Mouse (Mus musculus) gastrocnemius, adult 2 months (tissue): Measurements from ENCODE around the gene AB124611. TPM values are rescaled to one million over a fixed set of nuclear protein-coding genes. Genes with fewer than 3 reads are reported as not detected.
"Not testable (repeated sequence)": the region's sequence is repeated elsewhere in the genome, so short reads cannot be mapped to it uniquely, and the experiment has no call there.

Source experiments
- DNase-seq: peaks from one replicate; pipeline ENCODE4 v3.0.0; 2022
- H3K27ac ChIP-seq: fragments of 200-600 bp; 2 replicates; pipeline ENCODE4 v1.8.1; 2022; ENCODE audit warnings: mild to moderate bottlenecking
- H3K4me3 ChIP-seq: fragments of 200-600 bp; 2 replicates; pipeline ENCODE4 v1.8.1; 2022; ENCODE audit warnings: mild to moderate bottlenecking, moderate library complexity
- CTCF ChIP-seq: fragments of 200-600 bp; IDR thresholded peaks from 2 replicates; pipeline ENCODE4 v1.8.1; 2022; ENCODE audit warnings: antibody characterized with exemption, mild to moderate bottlenecking, moderate library complexity
- intact Hi-C: fragments of 180-260 bp; cut with DNase I; formaldehyde crosslinking; loops from one replicate; pipeline ENCODE4 v1.15.1; 2025
- microRNA-seq: library from miRNA; unstranded; fragments of <30 nt; microRNA quantifications from one replicate; pipeline ENCODE4 v1.2.0, GENCODE M21; 2021
- total RNA-seq, 2 experiments: library from RNA; stranded (reverse); gene quantifications; 2 replicates each; pipeline ENCODE4 v1.2.3; 2021

AB124611 gene
- total RNA-seq, 2 experiments from 2014 or later: 0.74 to 1.3 TPM

DNA sequence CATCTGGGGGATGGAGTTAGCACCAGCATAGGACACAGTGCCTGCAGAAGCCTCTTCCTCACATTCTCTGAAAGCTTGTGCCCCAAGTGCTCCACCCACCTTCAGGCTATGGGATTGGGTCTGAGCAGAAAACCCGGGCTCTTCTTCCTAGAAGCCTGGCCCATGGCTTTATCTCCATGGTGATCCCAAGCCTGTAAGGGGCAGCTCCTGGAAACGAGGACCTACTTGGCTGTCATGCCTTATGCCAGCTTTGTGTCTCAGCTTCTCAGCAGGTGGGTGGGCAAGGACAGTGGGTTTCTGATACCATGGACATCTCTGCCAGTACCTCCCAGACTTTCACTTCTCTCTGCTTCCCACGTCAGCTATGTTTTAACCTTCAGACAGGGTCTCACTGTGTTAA lies 52.2 kb downstream of the AB124611 start:
- intact Hi-C loops: no loop called here
- no peak for DNase-seq
- H3K4me3 ChIP-seq: no peak overlapping the region
- H3K27ac ChIP-seq: no peak overlapping the region
- TF ChIP-seq CTCF: no peak

DNA sequence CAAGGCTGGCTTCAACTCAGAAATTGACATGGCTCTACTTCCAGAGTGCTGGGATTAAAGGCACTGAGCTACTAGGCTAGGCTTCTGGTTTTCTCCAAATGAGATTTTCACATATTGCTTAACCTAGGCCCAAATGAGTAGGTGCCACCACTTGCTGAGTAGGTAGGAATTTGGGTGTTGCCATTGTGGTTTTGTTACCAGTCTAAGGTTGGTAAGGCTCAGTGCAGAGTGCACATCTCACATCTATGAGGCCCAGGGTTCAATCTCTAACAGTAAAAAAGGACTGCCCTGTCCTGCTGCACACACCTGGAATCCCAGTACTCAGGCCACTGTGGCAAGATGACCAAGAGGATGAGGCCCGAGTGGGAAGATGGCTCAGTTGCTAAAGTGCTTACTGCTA lies 59.4 kb downstream of the AB124611 start:
- H3K4me3 ChIP-seq: no peak overlapping the region
- intact Hi-C loops: no loop called here
- no peak for TF ChIP-seq CTCF
- DNase-seq: no peak
- H3K27ac ChIP-seq: no peak overlapping the region

DNA sequence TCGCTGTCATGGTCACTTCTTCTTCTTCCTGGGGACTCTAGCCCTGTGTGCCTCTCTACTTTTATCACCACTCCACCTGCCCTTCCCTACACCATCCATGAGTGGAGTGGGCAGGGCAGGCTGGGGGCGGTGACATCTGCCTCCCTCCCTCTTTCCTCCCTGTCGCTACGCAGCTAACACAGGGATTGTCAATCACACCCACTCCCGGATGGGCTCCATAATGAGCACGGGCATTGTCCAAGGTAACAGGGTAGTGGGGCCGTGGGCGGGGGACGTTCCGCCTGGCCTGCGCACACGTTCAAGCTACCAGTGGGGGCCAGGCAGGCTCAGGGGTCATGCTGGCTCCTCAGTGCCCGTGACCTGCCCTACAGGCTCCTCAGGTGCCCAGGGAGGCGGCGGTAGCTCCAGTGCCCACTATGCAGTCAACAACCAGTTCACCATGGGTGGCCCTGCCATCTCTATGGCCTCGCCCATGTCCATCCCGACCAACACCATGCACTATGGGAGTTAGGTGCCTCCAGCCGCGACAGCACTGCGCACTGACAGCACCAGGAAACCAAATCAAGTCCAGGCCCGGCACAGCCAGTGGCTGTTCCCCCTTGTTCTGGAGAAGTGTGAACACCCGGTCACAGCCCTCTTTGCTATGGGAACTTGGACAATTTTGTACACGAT lies 61.8 kb downstream of the AB124611 start:
- Histone ChIP-seq H3K27ac (no peak overlapping the region), H3K4me3 (no peak overlapping the region)
- intact Hi-C loops: no loop called here
- no peak for DNase-seq
- TF ChIP-seq CTCF: no peak

DNA sequence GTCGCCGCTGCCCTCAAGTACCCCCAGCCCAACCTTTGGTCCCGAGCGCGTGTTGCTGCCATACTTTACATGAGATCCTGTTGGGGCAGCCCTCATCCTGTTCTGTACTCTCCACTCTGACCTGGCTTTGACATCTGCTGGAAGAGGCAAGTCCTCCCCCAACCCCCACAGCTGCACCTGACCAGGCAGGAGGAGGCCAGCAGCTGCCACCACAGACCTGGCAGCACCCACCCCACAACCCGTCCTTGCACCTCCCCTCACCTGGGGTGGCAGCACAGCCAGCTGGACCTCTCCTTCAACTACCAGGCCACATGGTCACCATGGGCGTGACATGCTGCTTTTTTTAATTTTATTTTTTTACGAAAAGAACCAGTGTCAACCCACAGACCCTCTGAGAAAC lies 62.4 kb downstream of the AB124611 start:
- no peak overlapping the region; the same call in 1 of the 2 replicates for H3K27ac ChIP-seq
- no peak for TF ChIP-seq CTCF
- DNase-seq: peak; percentile 43

DNA sequence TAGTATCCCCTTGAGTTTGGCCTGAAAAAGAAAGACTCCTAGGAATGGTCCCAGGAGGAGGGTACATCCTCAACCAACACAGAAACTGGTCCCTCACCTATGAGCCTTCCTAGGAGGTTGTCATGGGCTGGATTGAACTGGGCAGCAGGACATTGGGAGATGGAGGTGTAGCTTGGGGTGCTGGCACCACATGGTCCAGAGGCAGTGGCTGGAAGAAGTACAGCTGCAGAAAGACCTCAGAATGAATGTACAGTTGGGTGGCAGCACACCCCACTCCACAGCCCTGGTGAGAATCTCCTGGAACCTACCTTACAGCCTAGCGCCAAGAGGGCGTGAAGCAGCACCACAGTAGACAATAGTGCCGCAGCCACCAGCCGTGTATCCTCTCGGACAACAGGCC lies 63.6 kb downstream of the AB124611 start:
- TF ChIP-seq CTCF: no peak
- intact Hi-C loops: no loop called here
- no peak for DNase-seq
- Histone ChIP-seq H3K4me3 (no peak overlapping the region), H3K27ac (no peak overlapping the region)

More for the DNA sequence above, 62.4 kb downstream of the AB124611 start:
- no peak overlapping the region for H3K4me3 ChIP-seq
- intact Hi-C loops: no loop called here

DNA sequence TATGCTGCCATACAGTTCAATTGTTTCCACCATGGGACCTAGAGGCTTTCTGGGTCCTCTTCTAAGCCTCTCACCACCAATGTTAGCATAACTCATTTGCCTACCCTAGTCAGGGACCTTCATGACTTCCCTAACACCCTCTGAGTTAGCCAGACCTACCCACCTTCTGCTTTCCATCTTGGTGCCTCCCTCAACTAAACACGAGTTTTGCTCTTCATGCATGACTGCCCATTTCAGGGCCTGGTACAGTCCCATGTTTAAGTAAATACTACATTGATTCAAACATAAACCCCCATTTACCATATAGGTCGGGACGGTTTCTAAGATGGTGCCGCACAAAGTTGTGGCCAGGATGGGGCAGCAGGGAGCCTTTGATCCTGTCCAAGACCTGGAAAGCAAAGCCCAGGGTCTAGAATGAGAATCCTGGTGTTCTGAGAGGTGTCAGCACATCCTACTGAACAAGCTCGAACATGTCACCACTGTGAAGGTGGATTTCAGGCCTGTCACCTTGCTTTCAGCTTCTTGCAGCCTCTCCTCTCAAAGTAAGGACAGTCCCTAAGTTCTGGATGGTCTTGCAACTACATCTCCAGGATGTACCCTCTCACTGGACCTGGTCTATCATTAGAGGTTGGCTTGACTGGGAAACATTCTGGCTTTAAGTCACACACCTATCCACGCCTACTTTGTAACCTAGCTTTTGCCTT lies 65.3 kb downstream of the AB124611 start:
- no peak for TF ChIP-seq CTCF
- intact Hi-C loops: no loop called here
- Histone ChIP-seq H3K27ac (peak overlapping the region; percentile 86; the same call in 1 of the 2 replicates), H3K4me3 (no peak overlapping the region)
- DNase-seq: no peak

DNA sequence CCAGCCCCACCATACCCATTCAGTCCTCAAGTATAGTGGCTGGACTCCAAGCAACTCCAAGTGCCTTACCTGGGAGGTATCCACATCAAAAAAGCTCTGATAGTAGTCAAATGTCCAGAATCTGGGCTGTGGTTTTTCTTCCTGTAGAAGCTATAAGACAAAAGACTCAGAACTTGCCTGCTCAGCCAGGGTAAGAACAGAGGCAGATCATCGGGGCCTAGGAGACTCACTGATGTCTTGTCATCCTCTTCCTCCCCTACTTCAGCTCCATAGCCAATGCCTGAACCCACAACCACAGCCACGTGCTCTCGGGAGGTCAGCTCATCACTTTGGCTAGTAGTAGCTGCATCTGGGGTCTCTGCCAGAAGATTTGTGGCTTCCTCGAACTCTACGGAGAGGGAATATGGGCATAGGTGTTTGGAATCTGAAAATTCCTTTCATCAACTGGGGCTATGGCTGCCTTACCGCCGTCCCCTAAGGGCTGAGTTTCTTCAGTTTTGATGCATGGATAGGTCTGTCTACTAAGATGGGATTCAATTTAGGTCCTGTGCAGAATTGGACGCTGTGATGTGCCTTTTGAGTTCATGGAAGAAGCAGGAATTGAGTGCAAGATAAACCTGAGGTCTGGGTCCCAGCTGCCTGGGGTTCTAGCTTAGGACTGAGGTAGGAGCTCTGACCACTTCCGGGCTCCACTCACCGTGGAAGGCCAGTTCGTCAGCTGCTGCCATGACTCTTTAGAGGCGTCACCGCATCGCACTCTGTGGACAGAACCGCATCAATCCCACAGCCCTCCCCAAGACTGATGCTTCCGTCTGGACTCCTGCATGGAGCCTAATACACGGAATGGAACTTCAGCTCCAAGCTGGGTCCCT lies 66.1 kb downstream of the AB124611 start:
- no peak for TF ChIP-seq CTCF
- no peak for DNase-seq
- H3K4me3 ChIP-seq: peak overlapping the region; percentile 99
- H3K27ac ChIP-seq: peak overlapping the region; percentile 86
- intact Hi-C loops: loop anchor here (2.0 kb wide), 1 partner anchor 45 kb away; the partner anchor contains the start of gene Carm1

DNA sequence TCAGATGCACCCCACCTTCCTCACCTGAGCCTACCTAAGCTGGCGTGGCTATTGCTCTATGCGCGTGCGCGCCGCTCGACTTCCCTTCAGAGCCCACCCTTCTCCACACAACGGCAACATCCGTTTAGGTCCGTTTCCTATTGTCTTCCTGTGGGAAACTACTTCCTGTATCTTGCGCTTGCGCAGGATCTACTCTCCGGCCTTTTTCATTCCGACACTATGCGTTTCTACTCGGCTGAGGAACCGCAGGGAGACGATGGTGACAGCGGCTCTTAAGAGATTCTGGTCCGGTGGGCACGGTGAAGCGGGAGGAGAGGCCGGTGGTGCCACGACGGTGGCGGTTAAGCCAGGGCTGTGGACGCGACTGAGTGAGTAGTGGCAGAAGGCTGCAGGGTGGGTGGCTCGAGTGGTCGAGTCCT lies 66.7 kb downstream of the AB124611 start, which contains the start of the genes Timm29 and Yipf2:
Timm29 (plus strand) TSS at position 20 of the 419 bp plus-strand sequence.
Yipf2 (minus strand) TSS at position 126 of the 419 bp plus-strand sequence.
- peak within 1 kb of the TSS; percentile 99 for H3K4me3 ChIP-seq
- H3K27ac ChIP-seq: peak within 1 kb of the TSS; percentile 86
- no peak for TF ChIP-seq CTCF
- DNase-seq: peak; percentile 88
- intact Hi-C loops: loop anchor here (2.0 kb wide), 1 partner anchor 46 kb away; the partner anchor contains the start of gene Carm1

DNA sequence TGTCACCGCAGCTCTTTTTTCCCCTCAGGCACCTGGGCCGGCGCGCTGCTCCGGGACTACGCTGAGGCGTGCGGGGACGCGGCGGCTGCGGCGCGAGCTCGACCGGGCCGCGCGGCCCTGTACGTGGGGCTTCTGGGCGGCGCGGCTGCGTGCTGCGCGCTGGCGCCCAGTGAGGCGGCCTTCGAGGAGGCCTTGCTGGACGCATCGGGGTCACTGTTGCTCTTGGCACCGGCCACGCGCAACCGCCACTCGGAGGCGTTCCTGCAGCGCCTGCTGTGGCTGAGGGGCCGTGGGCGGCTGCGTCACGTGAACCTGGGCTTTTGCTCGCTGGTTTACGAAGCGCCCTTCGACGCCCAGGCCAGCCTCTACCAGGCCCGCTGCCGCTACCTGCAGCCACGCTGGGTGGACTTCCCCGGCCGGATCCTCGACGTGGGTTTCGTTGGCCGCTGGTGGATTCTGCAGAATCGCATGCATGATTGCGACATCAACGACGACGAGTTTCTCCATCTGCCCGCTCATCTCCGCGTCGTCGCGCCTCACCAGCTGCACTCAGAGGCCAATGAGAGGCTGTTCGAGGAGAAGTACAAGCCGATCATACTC lies 67.2 kb downstream of the AB124611 start:
- TF ChIP-seq CTCF: no peak
- intact Hi-C loops: loop anchor here (2.0 kb wide), 1 partner anchor 46 kb away; the partner anchor contains the start of gene Carm1
- H3K4me3 ChIP-seq: peak overlapping the region; percentile 99
- DNase-seq: peak; percentile 72
- H3K27ac ChIP-seq: peak overlapping the region; percentile 86

DNA sequence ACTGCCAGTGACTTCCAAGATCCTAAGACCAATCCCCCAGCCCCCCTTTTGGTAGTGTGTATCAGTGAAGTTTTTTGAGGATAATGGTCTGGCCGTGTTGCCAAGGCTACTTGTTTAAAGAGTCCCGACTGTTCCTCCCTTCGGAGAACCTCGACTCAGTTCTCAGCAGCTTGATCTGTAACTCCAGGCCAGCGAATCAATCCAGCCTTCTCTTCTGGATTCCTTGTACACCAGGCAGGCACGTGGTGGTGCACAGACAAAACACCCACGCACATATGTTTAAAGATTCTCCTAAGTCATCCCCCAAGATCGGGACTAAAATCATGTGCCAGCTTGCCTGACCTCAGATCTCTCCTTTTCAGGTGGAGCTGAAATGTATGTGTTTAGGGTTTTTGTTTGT lies 68.4 kb downstream of the AB124611 start:
- H3K27ac ChIP-seq, intact Hi-C loops, DNase-seq: not testable (repeated sequence)
- H3K4me3 ChIP-seq: peak overlapping the region; percentile 99

DNA sequence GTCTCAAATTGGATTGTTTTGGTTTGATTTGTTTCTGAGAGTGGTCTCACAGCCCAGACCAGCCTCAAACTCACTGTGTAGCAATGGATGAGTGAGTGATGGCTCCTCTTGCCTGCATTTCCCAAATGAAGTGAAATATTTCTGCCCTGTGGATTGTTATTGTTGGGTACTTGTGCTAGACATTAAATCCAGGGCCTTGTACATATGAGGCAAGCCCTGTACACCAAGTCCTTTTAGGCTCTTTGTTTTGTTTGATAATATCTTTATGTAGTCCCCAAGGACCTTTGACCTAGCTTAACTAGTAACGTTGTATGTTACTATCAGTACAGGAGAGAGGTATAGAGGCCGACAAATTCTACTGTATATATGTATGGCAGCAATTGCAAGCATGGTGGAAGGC lies 68.9 kb downstream of the AB124611 start:
- TF ChIP-seq CTCF: no peak
- H3K27ac ChIP-seq: no peak overlapping the region
- intact Hi-C loops: no loop called here
- no peak for DNase-seq
- H3K4me3 ChIP-seq: peak overlapping the region; percentile 99; the same call in 1 of the 2 replicates

Small RNA genes lying within 50 kb of the gene (microRNA-seq; reads per million reads assigned to microRNA genes)
- not detected for gene Mir199a-1

Other genes starting within 250 kb of the AB124611 start
- gene Kri1, start 238.2 kb upstream of the AB124611 start, total RNA-seq: 10 to 100 TPM; 11.0 to 12.6 TPM
- gene Cdkn2d, start 234.8 kb upstream of the AB124611 start, total RNA-seq: 1 to 10 TPM; 8.6 to 9.1 TPM
- gene Ap1m2, start 213.8 kb upstream of the AB124611 start, total RNA-seq: not detected
- gene Slc44a2, start 205.5 kb upstream of the AB124611 start, total RNA-seq: 100 to 1,000 TPM; 168 to 178 TPM
- 10 to 100 TPM; 21.2 to 25.2 TPM for gene Ilf3, start 158.3 kb upstream of the AB124611 start, total RNA-seq
- gene Qtrt1, start 114.3 kb upstream of the AB124611 start, total RNA-seq: 1 to 10 TPM; 7.0 to 8.4 TPM
- gene Dnm2, start 101.3 kb upstream of the AB124611 start, total RNA-seq: 10 to 100 TPM; 38.2 to 41.8 TPM
- 10 to 100 TPM; 28.9 to 35.8 TPM for gene Tmed1, start 15.9 kb upstream of the AB124611 start, total RNA-seq
- 10 to 100 TPM; 54.6 to 57.2 TPM for gene Carm1, start 20.7 kb downstream of the AB124611 start, total RNA-seq
- 10 to 100 TPM; 44.1 to 48.3 TPM for gene Timm29, start 66.5 kb downstream of the AB124611 start, total RNA-seq
- gene Yipf2, start 66.7 kb downstream of the AB124611 start, total RNA-seq: 1 to 10 TPM; 5.8 to 6.9 TPM
- 10 to 100 TPM; 39.0 to 40.7 TPM for gene Smarca4, start 90.0 kb downstream of the AB124611 start, total RNA-seq
- 1 to 10 TPM; 2.9 to 3.3 TPM for gene Ldlr, start 197.3 kb downstream of the AB124611 start, total RNA-seq
- under 1 TPM; 0.50 to 0.89 TPM for gene Spc24, start 234.1 kb downstream of the AB124611 start, total RNA-seq